Mouse (Mus musculus): ENCODE measurements around the gene H2-DMa. TPM values are rescaled to one million over a fixed set of nuclear protein-coding genes. Genes with fewer than 3 reads are reported as not detected.

Gene H2-DMa
- total RNA-seq, 2 experiments from 2014 or later: 4.1 to 4.5 TPM

GRCm38 (mm10) chr17:34101604-34102032, 17.7 kb upstream of the H2-DMa start:
- peak; percentile 93 to 97 for DNase-seq
- intact Hi-C loops (cut with DNase I): loop anchor here (1.0 to 10.0 kb wide), 3 partner anchors 33 to 133 kb away; partner anchors contain the start of gene H2-Ob

GRCm38 (mm10) chr17:34102831-34103230, 16.5 kb upstream of the H2-DMa start:
- intact Hi-C loops (cut with DNase I): loop anchor here (10.0 kb wide), 1 partner anchor 132 kb away; the partner anchor contains the start of gene H2-Ob
- DNase-seq: no peak

GRCm38 (mm10) chr17:34104804-34105203, 14.5 kb upstream of the H2-DMa start:
- intact Hi-C loops (cut with DNase I): loop anchor here (10.0 kb wide), 1 partner anchor 130 kb away; the partner anchor contains the start of gene H2-Ob
- DNase-seq: no peak

GRCm38 (mm10) chr17:34106555-34106954, 12.8 kb upstream of the H2-DMa start:
- no peak for DNase-seq
- intact Hi-C loops (cut with DNase I): loop anchor here (10.0 kb wide), 1 partner anchor 128 kb away; the partner anchor contains the start of gene H2-Ob

GRCm38 (mm10) chr17:34107109-34107867, 12.1 kb upstream of the H2-DMa start:
- no peak for DNase-seq
- intact Hi-C loops (cut with DNase I): loop anchor here (10.0 kb wide), 1 partner anchor 128 kb away; the partner anchor contains the start of gene H2-Ob

GRCm38 (mm10) chr17:34108460-34108859, 10.9 kb upstream of the H2-DMa start:
- DNase-seq: no peak
- intact Hi-C loops (cut with DNase I): loop anchor here (10.0 kb wide), 1 partner anchor 126 kb away; the partner anchor contains the start of gene H2-Ob

- intact Hi-C loops (cut with DNase I): loop anchor here (10.0 kb wide), 1 partner anchor 126 kb away; the partner anchor contains the start of gene H2-Ob
- no peak for DNase-seq
These were observed 10.1 kb upstream of the H2-DMa start for GRCm38 (mm10) chr17:34109038-34109805.

- DNase-seq: no peak
- intact Hi-C loops (cut with DNase I): loop anchor here (10.0 kb wide), 2 partner anchors 125 to 1785 kb away; partner anchors contain the start of genes Akap8 and H2-Ob
These were observed 9.5 kb upstream of the H2-DMa start for GRCm38 (mm10) chr17:34109806-34110195.

GRCm38 (mm10) chr17:34110309-34110708, 9.0 kb upstream of the H2-DMa start:
- intact Hi-C loops (cut with DNase I): loop anchor here (10.0 kb wide), 1 partner anchor 1786 kb away; the partner anchor contains the start of gene Akap8
- no peak for DNase-seq

- DNase-seq: no peak
- intact Hi-C loops (cut with DNase I): loop anchor here (10.0 kb wide), 1 partner anchor 1789 kb away; the partner anchor contains the start of gene Akap8
These were observed 5.2 kb upstream of the H2-DMa start for GRCm38 (mm10) chr17:34114114-34114513.

GRCm38 (mm10) chr17:34116736-34117370, 2.5 kb upstream of the H2-DMa start:
- DNase-seq: no peak
- intact Hi-C loops (cut with DNase I): loop anchor here (5.0 to 10.0 kb wide), 2 partner anchors 85 to 1792 kb away; partner anchors contain the start of genes Akap8, Rxrb and Slc39a7

- DNase-seq: no peak
- intact Hi-C loops (cut with DNase I): loop anchor here (5.0 to 10.0 kb wide), 2 partner anchors 85 to 1793 kb away; partner anchors contain the start of genes Akap8, Rxrb and Slc39a7
These were observed 1.8 kb upstream of the H2-DMa start for GRCm38 (mm10) chr17:34117421-34118112.

GRCm38 (mm10) chr17:34118113-34118872, 1.0 kb upstream of the H2-DMa start:
- DNase-seq: peak in 1 of 2 experiments; percentile 54
- intact Hi-C loops (cut with DNase I): loop anchor here (5.0 to 10.0 kb wide), 2 partner anchors 86 to 1793 kb away; partner anchors contain the start of genes Akap8, Rxrb and Slc39a7

GRCm38 (mm10) chr17:34118873-34119248, 480 bp upstream of the H2-DMa start:
- intact Hi-C loops (cut with DNase I): loop anchor here (5.0 to 10.0 kb wide), 2 partner anchors 87 to 1794 kb away; partner anchors contain the start of genes Akap8, Rxrb and Slc39a7
- DNase-seq: no peak

- intact Hi-C loops (cut with DNase I): loop anchor here (10.0 kb wide), 2 partner anchors 435 to 485 kb away; partner anchors contain the start of genes Agpat1, Hnrnpm and Rnf5
These were observed 911 bp downstream of the H2-DMa start for GRCm38 (mm10) chr17:34120180-34120723.

GRCm38 (mm10) chr17:34120814-34121171, 1.5 kb downstream of the H2-DMa start:
- DNase-seq: peak; percentile 91
- intact Hi-C loops (cut with DNase I): loop anchor here (10.0 kb wide), 2 partner anchors 436 to 484 kb away; partner anchors contain the start of genes Agpat1, Hnrnpm and Rnf5

More at GRCm38 (mm10) chr17:34120180-34120723, 911 bp downstream of the H2-DMa start:
- peak; percentile 91 to 92 for DNase-seq

- DNase-seq: peak; percentile 92 to 93
- intact Hi-C loops (cut with DNase I): loop anchor here (10.0 kb wide), 2 partner anchors 437 to 483 kb away; partner anchors contain the start of genes Agpat1, Hnrnpm and Rnf5
These were observed 2.0 kb downstream of the H2-DMa start for GRCm38 (mm10) chr17:34121172-34121878.
